Mouse (Mus musculus): ENCODE measurements around the gene Avl9. TPM values are rescaled to one million over a fixed set of nuclear protein-coding genes. Genes with fewer than 3 reads are reported as not detected.
A peak's percentile ranks its signal among the peaks of the same experiment; 100 is the strongest.

Gene Avl9
- 50.0 and 54.4 TPM in 2 replicates for polyA plus RNA-seq (2014; fragmentation: Nextera tagmentation; extraction: Ambion mirVana)

DNA sequence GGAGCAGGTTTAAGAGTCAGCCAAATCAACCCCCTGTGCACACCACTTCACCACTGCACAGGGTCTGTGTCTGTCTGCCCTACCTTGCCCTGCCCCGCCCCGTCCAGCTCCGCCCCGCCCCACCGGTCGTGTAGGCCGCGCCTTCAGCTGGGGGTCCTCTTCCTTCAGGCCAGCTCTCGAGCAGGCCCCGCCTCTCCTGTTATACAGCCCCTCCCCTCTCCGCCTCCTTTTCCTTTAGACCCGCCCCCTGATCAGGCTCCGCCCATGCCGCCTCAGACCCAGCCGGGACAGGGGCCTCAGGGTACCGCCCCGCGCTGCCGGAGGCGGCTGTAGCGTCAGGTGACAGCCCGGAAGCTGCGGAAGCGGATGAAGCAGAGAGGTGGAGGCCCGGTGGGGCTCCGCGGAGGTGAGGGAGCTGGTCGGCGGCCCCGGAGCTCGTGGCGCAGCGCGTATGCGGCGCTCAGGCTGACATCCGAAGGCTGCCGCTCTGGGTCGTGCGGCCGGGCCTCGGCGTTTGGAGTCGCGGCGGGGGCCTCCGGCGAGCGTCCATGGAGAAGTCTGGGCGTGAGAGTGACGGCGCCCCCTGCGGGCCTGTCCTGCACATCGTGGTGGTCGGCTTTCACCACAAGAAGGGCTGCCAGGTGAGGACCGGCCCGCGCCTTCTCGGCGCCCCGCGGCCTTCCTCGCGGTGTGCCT, at the start of gene Avl9:
Gene Avl9 (plus strand): TSS at position 326 of the 696 bp plus-strand sequence.
- under 1% methylated on average over 59 of the region's 64 CpGs for WGBS

DNA sequence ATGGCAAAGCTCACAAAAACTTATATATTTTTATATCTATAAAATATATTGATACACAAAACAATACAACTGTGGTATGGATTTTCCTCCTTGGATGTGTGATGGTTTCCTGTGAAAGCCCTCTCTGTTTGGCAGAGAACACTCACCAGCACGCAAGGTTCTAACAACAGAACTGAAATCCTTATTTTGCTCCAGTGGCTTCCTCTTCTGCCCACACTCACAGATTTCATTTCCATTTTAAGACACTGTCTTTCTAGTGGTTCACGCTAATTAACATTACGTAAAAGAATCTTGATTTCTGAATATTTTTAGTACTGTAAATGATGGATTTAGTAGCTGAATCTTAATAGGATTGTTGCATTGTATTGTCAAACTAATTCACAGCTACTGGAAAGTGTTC, 26.5 kb upstream of the Avl9 start:
- H3K9ac ChIP-seq (replicated peaks; ENCODE audit: low read depth, low read length), result no peak overlapping the region
- no peaks in the 10 kb centered on the region for H3K36me3 ChIP-seq (ENCODE audit: control insufficient read depth, insufficient read depth, low read length)
- no peaks in the 10 kb centered on the region for H3K27me3 ChIP-seq (ENCODE audit: control insufficient read depth, insufficient read depth, low read length)
- no peaks in the 10 kb centered on the region for H3K4me1 ChIP-seq (ENCODE audit: control insufficient read depth, insufficient read depth, low read length)
- H3K9me3 ChIP-seq (ENCODE audit: control insufficient read depth, low read length), result no peaks in the 10 kb centered on the region
- no peak overlapping the region for H3K4me3 ChIP-seq (ENCODE audit: low read depth, low read length)
- H3K27ac ChIP-seq (ENCODE audit: low read depth, low read length), result no peak overlapping the region
- ATAC-seq (ENCODE audit: low read depth), result no peak
- 95% methylated on average over 3 of the region's 3 CpGs for WGBS
- no peak overlapping the region for H3K4me2 ChIP-seq (ENCODE audit: low read depth, low read length)

More for the DNA sequence above, at the start of gene Avl9:
- peak; percentile 97 for ATAC-seq (ENCODE audit: low read depth)
- Histone ChIP-seq H3K9me3 (ENCODE audit: control insufficient read depth, low read length) (no peaks in the 10 kb centered on the region), H3K27me3 (ENCODE audit: control insufficient read depth, insufficient read depth, low read length) (no peaks in the 10 kb centered on the region), H3K4me2 (ENCODE audit: low read depth, low read length) (peak within 1 kb of the TSS; percentile 65), H3K27ac (ENCODE audit: low read depth, low read length) (peak within 1 kb of the TSS; percentile 90), H3K9ac (replicated peaks; ENCODE audit: low read depth, low read length) (peak within 1 kb of the TSS; percentile 79), H3K4me1 (ENCODE audit: control insufficient read depth, insufficient read depth, low read length) (peaks cover 18% of the 10 kb centered on the region), H3K4me3 (ENCODE audit: low read depth, low read length) (peak within 1 kb of the TSS; percentile 61), H3K36me3 (ENCODE audit: control insufficient read depth, insufficient read depth, low read length) (no peaks in the 10 kb centered on the region)

DNA sequence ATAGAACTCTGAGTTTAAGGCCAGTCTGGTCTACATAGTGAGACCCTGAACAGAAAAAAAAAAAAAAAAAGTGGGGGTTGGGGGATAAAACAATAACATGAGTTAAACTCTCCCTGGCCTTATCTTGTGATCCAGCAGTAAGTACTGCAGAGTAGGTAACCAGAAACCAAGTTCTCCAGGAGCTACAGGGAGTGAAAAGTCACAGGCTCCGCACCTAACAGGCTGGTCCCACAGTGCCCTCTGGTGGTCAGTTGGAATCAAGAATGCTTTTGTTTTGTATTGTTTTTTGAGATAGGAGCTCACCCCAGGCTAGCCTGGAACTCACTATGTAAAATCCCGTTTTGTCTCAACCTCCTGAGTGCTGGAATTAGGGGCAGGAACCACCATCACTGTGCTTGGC, 23.5 kb upstream of the Avl9 start:
- no peaks in the 10 kb centered on the region for H3K9me3 ChIP-seq (ENCODE audit: control insufficient read depth, low read length)
- 7% methylated on average over 2 of the region's 2 CpGs for WGBS
- ATAC-seq (ENCODE audit: low read depth), result peak; percentile 60

DNA sequence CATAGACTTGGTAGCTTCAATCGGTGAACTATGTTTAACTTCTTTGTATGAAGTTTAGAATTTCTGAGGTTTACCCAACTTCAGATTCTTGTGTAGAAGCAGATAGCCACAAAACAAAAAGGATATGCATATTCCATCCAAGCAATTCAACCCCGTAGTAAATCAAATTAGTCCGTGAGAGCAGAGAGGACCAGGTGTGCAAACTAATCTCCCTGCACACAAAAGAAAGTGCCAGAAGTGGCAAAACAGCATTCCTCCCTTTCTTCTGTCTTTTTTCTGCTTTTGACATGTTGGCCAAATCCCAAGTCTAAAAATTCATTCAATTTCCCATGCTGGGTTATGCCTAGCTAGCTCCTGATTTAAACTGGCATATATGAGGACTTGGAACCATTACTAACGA, 22.3 kb upstream of the Avl9 start:
- Histone ChIP-seq H3K4me1 (ENCODE audit: control insufficient read depth, insufficient read depth, low read length) (no peaks in the 10 kb centered on the region), H3K27me3 (ENCODE audit: control insufficient read depth, insufficient read depth, low read length) (no peaks in the 10 kb centered on the region), H3K27ac (ENCODE audit: low read depth, low read length) (no peak overlapping the region), H3K4me3 (ENCODE audit: low read depth, low read length) (no peak overlapping the region), H3K9ac (replicated peaks; ENCODE audit: low read depth, low read length) (no peak overlapping the region), H3K36me3 (ENCODE audit: control insufficient read depth, insufficient read depth, low read length) (no peaks in the 10 kb centered on the region), H3K9me3 (ENCODE audit: control insufficient read depth, low read length) (no peaks in the 10 kb centered on the region), H3K4me2 (ENCODE audit: low read depth, low read length) (no peak overlapping the region)
- ATAC-seq (ENCODE audit: low read depth), result no peak
- WGBS, result 77% methylated on average over 4 of the region's 4 CpGs

More for the DNA sequence above, 23.5 kb upstream of the Avl9 start:
- Histone ChIP-seq H3K4me2 (ENCODE audit: low read depth, low read length) (no peak overlapping the region), H3K4me3 (ENCODE audit: low read depth, low read length) (no peak overlapping the region), H3K9ac (replicated peaks; ENCODE audit: low read depth, low read length) (no peak overlapping the region), H3K36me3 (ENCODE audit: control insufficient read depth, insufficient read depth, low read length) (no peaks in the 10 kb centered on the region), H3K27me3 (ENCODE audit: control insufficient read depth, insufficient read depth, low read length) (no peaks in the 10 kb centered on the region), H3K4me1 (ENCODE audit: control insufficient read depth, insufficient read depth, low read length) (no peaks in the 10 kb centered on the region), H3K27ac (ENCODE audit: low read depth, low read length) (no peak overlapping the region)

DNA sequence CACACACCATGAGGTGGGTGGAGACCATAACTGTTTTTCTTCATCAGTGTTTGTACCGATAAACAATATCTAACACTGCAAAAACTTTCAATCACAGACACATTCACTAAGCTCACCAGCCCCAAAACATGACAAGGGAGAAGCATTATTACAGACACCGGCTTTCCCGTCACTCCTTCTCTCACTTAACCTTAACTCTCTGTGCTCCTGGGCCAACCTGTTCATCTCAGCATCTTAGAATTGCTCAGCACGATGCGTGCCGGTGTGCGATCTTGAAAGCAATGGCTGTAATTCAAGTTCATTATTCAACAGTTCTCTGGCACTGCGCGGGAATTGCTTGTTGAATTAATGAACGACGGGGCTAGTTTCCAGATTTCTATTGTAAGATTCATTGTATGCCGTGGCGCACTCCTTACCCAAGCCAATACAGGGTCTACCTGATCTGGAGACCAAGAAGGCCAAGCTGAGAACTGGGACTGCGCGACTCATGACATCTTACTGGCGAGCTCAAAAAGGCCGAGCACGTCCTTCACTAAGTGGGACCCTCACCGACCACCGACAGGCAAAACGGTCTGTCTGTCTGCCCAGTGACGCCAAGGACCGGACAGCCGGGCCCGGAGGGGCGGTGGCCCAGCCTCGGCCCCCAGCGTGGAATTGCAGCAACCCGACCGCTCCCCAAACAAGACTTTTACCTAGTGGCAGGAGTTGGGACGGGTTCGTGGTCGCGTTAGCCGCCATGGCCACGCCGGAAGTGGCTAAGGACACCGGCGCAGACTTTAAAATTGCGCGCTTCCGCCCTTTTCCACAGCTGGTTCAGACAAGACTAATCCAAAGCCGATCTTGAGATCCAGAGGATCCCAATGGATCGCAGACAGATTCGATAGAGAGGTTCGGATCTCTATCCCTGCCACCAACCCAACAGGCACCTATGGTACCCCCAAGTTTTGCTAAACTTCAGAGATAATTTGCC, 10.5 kb upstream of the Avl9 start, which contains the start of gene Lsm5:
Gene Lsm5 (minus strand): TSS at position 780 of the 970 bp plus-strand sequence.
- Histone ChIP-seq H3K4me1 (ENCODE audit: control insufficient read depth, insufficient read depth, low read length) (peaks cover 7% of the 10 kb centered on the region), H3K4me2 (ENCODE audit: low read depth, low read length) (peak within 1 kb of the TSS; percentile 89), H3K27ac (ENCODE audit: low read depth, low read length) (no peak within 1 kb of the TSS), H3K27me3 (ENCODE audit: control insufficient read depth, insufficient read depth, low read length) (peaks cover 3% of the 10 kb centered on the region; the same call in 1 of the 2 replicates), H3K36me3 (ENCODE audit: control insufficient read depth, insufficient read depth, low read length) (no peaks in the 10 kb centered on the region), H3K4me3 (ENCODE audit: low read depth, low read length) (peak within 1 kb of the TSS; percentile 59), H3K9ac (replicated peaks; ENCODE audit: low read depth, low read length) (peak within 1 kb of the TSS; percentile 47), H3K9me3 (ENCODE audit: control insufficient read depth, low read length) (no peaks in the 10 kb centered on the region)
- ATAC-seq (ENCODE audit: low read depth), result peak; percentile 95
- under 1% methylated on average over 46 of the region's 46 CpGs for WGBS

DNA sequence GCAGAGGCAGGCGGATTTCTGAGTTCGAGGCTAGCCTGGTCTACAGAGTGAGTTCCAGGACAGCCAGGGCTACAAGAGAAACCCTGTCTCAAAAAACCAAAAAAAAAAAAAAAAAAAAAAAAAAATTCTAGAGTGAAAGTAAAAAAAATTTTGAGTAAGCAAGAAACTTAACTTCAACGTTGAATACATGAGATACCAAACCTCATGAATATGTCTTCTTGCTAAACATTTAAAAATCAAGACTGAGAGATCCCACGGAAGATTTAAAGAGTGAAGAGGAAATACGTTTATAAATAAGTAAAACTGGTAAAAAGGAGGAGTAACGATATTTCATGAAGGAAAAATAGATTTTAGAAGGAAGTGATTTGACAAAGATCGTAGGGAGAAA, 519 bp upstream of the Avl9 start:
- H3K9me3 ChIP-seq (ENCODE audit: control insufficient read depth, low read length), result no peaks in the 10 kb centered on the region
- ATAC-seq (ENCODE audit: low read depth), result no peak
- H3K36me3 ChIP-seq (ENCODE audit: control insufficient read depth, insufficient read depth, low read length), result no peaks in the 10 kb centered on the region
- WGBS, result 59% methylated on average over 7 of the region's 7 CpGs
- peak overlapping the region; percentile 65 for H3K4me2 ChIP-seq (ENCODE audit: low read depth, low read length)
- no peak overlapping the region for H3K9ac ChIP-seq (replicated peaks; ENCODE audit: low read depth, low read length)
- peak overlapping the region; percentile 61 for H3K4me3 ChIP-seq (ENCODE audit: low read depth, low read length)
- H3K4me1 ChIP-seq (ENCODE audit: control insufficient read depth, insufficient read depth, low read length), result peaks cover 18% of the 10 kb centered on the region
- H3K27ac ChIP-seq (ENCODE audit: low read depth, low read length), result peak overlapping the region; percentile 90
- no peaks in the 10 kb centered on the region for H3K27me3 ChIP-seq (ENCODE audit: control insufficient read depth, insufficient read depth, low read length)

DNA sequence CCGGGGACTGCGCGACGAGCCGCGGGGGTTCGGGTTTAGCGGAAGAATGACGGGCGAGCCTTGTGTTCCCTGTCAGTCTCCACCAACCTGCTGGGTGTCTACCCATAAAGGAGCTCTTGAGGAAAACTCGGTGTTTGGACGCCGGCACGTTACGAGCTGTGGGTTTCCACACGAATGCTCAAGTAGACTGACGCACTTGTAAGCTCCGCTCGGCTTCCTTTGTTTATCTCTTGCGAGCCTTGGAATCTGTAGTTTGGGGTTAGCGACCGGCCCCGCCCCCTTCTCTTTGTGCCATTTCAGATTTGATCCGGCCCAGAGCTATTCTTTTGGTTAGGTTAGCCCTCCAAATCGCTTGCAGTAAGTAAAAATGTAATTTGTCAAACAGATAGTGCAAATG, 569 bp downstream of the Avl9 start:
- Histone ChIP-seq H3K9me3 (ENCODE audit: control insufficient read depth, low read length) (no peaks in the 10 kb centered on the region), H3K4me3 (ENCODE audit: low read depth, low read length) (peak overlapping the region; percentile 61), H3K27ac (ENCODE audit: low read depth, low read length) (peak overlapping the region; percentile 90), H3K4me2 (ENCODE audit: low read depth, low read length) (peak overlapping the region; percentile 65), H3K9ac (replicated peaks; ENCODE audit: low read depth, low read length) (peak overlapping the region; percentile 79), H3K36me3 (ENCODE audit: control insufficient read depth, insufficient read depth, low read length) (no peaks in the 10 kb centered on the region), H3K4me1 (ENCODE audit: control insufficient read depth, insufficient read depth, low read length) (peaks cover 18% of the 10 kb centered on the region), H3K27me3 (ENCODE audit: control insufficient read depth, insufficient read depth, low read length) (no peaks in the 10 kb centered on the region)
- peak; percentile 61; the same call in 1 of the 2 replicates for ATAC-seq (ENCODE audit: low read depth)
- under 1% methylated on average over 25 of the region's 25 CpGs for WGBS

DNA sequence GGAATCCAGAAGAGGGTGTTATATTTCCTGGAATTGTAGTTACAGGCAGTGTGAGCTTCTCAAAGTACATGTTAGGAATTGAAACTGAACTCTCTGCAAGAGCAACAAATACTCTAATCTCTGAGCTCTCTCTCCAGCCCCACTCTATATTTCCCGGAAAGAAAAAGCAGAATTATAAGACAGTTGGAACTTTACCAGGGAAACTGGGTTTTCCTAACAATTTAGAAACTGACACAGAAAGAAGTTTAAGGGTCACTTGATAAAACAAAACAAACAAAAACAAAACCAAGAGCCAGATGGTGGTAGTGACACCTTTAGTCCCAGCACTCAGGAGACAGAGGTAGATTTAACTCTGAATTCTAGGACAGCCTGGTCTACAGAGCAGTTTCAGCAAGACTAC, 4.4 kb downstream of the Avl9 start:
- no peak overlapping the region for H3K4me3 ChIP-seq (ENCODE audit: low read depth, low read length)
- no peak overlapping the region for H3K27ac ChIP-seq (ENCODE audit: low read depth, low read length)
- no peak for ATAC-seq (ENCODE audit: low read depth)
- peaks cover 21% of the 10 kb centered on the region for H3K4me1 ChIP-seq (ENCODE audit: control insufficient read depth, insufficient read depth, low read length)
- 0 out of 2 replicates have a peak, but pooled peaks cover 5% of the 10 kb centered on the region for H3K36me3 ChIP-seq (ENCODE audit: control insufficient read depth, insufficient read depth, low read length)
- 87% methylated on average over 1 of the region's 1 CpGs for WGBS
- no peaks in the 10 kb centered on the region for H3K9me3 ChIP-seq (ENCODE audit: control insufficient read depth, low read length)
- no peak overlapping the region for H3K4me2 ChIP-seq (ENCODE audit: low read depth, low read length)
- H3K27me3 ChIP-seq (ENCODE audit: control insufficient read depth, insufficient read depth, low read length), result no peaks in the 10 kb centered on the region
- H3K9ac ChIP-seq (replicated peaks; ENCODE audit: low read depth, low read length), result no peak overlapping the region

All from neural tube, embryonic 14.5 days (tissue).